Mouse (Mus musculus) midbrain, embryonic 11.5 days (tissue): ENCODE results near the gene Prkce. TPM values are rescaled to one million over a fixed set of nuclear protein-coding genes. Genes with fewer than 3 reads are reported as not detected.

Experiments used
- ATAC-seq: fragments of 200-750 bp; cut with Nextera tagmentation; 2 replicates; pipeline ENCODE4 v1.8.0; 2017; ENCODE audit warnings: moderate TSS enrichment, moderate library complexity; ENCODE audit not compliant: low FRiP score
- DNase-seq: peaks from one replicate; pipeline ENCODE4 v3.0.0; 2015; ENCODE audit warnings: low spot score; ENCODE audit errors: missing footprints
- H3K27ac ChIP-seq: fragments of 300-500 bp; sonication (generic); 2 replicates; pipeline ENCODE4 v1.5.1; 2014; ENCODE audit warnings: low read depth, low read length
- H3K27me3 ChIP-seq: fragments of 300-500 bp; sonication (generic); 2 replicates; pipeline ENCODE4 v1.6.1; 2014; ENCODE audit warnings: mild to moderate bottlenecking, low read length, moderate library complexity, mixed read lengths; ENCODE audit not compliant: control insufficient read depth, insufficient read depth
- H3K36me3 ChIP-seq: fragments of 300-500 bp; sonication (generic); 2 replicates; pipeline ENCODE4 v1.6.1; 2014; ENCODE audit warnings: mild to moderate bottlenecking, low read length, moderate library complexity, mixed read lengths; ENCODE audit not compliant: control insufficient read depth, insufficient read depth
- H3K4me1 ChIP-seq: fragments of 300-500 bp; sonication (generic); 2 replicates; pipeline ENCODE4 v1.6.1; 2014; ENCODE audit warnings: low read length; ENCODE audit not compliant: control insufficient read depth, insufficient read depth
- H3K4me2 ChIP-seq: fragments of 300-500 bp; sonication (generic); 2 replicates; pipeline ENCODE4 v1.6.1; 2014; ENCODE audit warnings: mild to moderate bottlenecking, moderate library complexity
- H3K4me3 ChIP-seq: fragments of 300-500 bp; sonication (generic); 2 replicates; pipeline ENCODE4 v1.5.1; 2014; ENCODE audit warnings: low read depth, low read length
- H3K9ac ChIP-seq: fragments of 300-500 bp; sonication (generic); 2 replicates; pipeline ENCODE4 v1.6.1; 2014; ENCODE audit warnings: low read length
- H3K9me3 ChIP-seq: fragments of 300-500 bp; sonication (generic); 2 replicates; pipeline ENCODE4 v1.6.1; 2016; ENCODE audit warnings: low read length; ENCODE audit not compliant: control insufficient read depth
- WGBS: fragments of 180-500 bp; shearing (Covaris S2); extraction: QIAGEN DNeasy Blood & Tissue Kit; methylation state at CpG from one replicate; pipeline ENCODE4 v1.1.7; 2014; 5-methylcytosine and 5-hydroxymethylcytosine counted together
- polyA plus RNA-seq: library from polyadenylated mRNA; unstranded; fragments of >200 nt; fragmentation: Nextera tagmentation; extraction: Ambion mirVana; gene quantifications from 2 replicates; pipeline ENCODE4 v1.2.1, GENCODE M21; 2014

Prkce gene
- polyA plus RNA-seq, 1 experiment from 2014 or later = 3.5 TPM

DNA sequence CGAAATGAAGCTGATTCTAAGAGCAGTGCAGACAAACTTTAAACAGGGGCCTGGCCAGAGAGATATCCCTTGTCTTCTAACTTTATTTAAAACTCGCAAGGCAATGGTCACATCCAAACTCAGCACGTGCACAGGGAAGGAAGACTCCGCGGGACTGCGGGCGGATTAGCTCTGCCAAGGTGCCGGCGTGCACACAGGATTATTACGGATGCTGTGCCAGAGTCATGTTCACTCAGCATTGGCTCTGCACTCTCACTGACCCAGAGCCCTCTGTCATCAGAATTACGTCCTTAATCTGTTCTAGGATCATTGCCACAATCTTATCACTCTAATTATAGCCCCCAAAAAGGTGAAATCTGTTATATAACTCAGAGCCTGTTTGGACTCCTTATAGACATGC, 353.7 kb downstream of the Prkce start:
- Histone ChIP-seq H3K27me3 (no peaks in the 10 kb centered on the region), H3K4me1 (no peaks in the 10 kb centered on the region), H3K4me3 (no peak overlapping the region), H3K36me3 (no peaks in the 10 kb centered on the region), H3K4me2 (no peak overlapping the region), H3K27ac (no peak overlapping the region), H3K9me3 (no peaks in the 10 kb centered on the region), H3K9ac (no peak overlapping the region)
- no peak for DNase-seq
- ATAC-seq = no peak
- WGBS = 88% methylated on average over 11 of the region's 11 CpGs

DNA sequence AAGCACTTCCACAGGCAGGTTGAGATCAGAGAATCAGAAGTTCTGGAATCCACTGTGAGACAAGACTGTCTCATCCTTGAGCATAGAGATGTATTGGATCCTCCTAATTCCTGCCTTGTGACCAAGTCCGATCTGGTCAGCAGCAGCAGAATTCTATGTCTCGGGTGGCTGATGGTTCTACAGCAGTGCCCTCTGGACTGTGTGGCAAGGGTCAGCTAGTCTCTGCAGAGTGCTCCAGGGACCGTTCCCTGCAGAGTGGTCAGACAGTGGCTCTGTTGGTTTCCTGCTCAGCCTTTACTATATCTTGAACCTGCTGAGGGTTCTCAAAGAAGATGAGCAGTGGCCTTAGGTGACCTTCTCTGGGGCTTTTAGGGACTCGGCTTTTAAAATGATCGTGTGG, 355.1 kb downstream of the Prkce start:
- DNase-seq (no peak), ATAC-seq (no peak)
- Histone ChIP-seq H3K36me3 (no peaks in the 10 kb centered on the region), H3K4me2 (no peak overlapping the region), H3K9ac (no peak overlapping the region), H3K27me3 (no peaks in the 10 kb centered on the region), H3K27ac (no peak overlapping the region), H3K4me3 (no peak overlapping the region), H3K9me3 (no peaks in the 10 kb centered on the region), H3K4me1 (no peaks in the 10 kb centered on the region)
- 92% methylated on average over 5 of the region's 5 CpGs for WGBS

DNA sequence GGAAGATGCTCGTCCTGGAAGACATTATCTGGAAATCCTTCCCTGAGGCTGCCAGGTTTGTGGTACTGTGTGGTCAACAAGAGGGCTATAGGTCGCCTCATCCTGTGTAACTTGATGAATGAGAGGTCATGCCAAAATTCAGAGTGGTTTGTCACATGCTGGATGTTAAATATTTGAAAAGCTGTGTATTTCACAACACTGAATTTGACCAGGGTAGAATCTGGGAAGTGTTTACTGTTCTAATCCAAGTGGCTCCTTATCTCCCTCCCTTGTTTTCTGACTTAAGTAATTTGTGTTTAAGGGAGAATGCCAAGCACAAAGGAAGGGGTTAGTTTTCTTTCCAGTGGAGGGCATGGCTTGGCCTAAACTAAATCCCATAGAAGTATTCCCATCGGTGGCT, 355.8 kb downstream of the Prkce start:
- Histone ChIP-seq H3K27me3 (no peaks in the 10 kb centered on the region), H3K27ac (no peak overlapping the region), H3K4me2 (no peak overlapping the region), H3K9ac (no peak overlapping the region), H3K9me3 (no peaks in the 10 kb centered on the region), H3K4me1 (no peaks in the 10 kb centered on the region), H3K36me3 (no peaks in the 10 kb centered on the region), H3K4me3 (no peak overlapping the region)
- no peak for DNase-seq
- ATAC-seq = no peak
- WGBS = 81% methylated on average over 3 of the region's 3 CpGs

DNA sequence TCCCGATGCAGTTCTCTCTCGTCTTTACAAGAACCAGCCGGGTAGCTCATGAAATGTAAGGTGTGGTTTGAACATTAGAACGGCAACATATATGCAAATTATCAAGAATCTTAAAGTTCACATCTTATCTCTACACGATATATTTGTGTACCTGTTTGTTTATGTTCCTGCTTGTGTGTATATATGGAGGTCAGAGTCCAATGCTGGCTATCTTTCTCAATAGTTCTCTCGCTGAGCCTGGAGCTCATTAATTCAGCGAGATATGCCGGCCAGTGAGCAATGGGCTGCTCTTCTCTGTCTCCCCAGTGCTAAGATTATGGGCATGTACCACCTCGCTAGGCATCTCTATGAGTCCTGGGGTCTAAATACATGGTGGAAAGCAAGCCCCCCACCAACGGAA, 356.3 kb downstream of the Prkce start:
- ATAC-seq (no peak), DNase-seq (no peak)
- Histone ChIP-seq H3K36me3 (no peaks in the 10 kb centered on the region), H3K4me2 (no peak overlapping the region), H3K9me3 (no peaks in the 10 kb centered on the region), H3K4me1 (no peaks in the 10 kb centered on the region), H3K27ac (no peak overlapping the region), H3K9ac (no peak overlapping the region), H3K27me3 (no peaks in the 10 kb centered on the region), H3K4me3 (no peak overlapping the region)
- WGBS = 89% methylated on average over 10 of the region's 10 CpGs

DNA sequence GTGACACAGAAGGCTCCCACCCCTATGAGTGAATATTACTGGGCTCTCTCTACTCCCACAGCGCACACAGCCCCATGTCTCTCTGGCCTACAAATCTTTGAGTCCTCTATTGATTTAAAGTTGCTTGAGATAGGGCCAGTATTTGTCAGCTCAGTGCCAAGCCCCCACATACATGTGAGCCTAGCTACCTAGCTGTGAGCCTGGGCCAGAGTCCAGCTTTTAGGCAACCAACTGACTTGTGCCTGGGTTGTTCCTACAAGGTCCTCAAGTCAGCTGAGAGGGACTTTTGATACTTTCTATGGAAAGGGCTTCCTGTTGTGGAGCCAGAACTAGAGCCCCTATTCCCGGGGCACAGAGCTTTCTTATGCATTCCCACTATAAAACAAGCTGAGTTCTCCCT, 357.5 kb downstream of the Prkce start:
- H3K9me3 ChIP-seq = no peaks in the 10 kb centered on the region

DNA sequence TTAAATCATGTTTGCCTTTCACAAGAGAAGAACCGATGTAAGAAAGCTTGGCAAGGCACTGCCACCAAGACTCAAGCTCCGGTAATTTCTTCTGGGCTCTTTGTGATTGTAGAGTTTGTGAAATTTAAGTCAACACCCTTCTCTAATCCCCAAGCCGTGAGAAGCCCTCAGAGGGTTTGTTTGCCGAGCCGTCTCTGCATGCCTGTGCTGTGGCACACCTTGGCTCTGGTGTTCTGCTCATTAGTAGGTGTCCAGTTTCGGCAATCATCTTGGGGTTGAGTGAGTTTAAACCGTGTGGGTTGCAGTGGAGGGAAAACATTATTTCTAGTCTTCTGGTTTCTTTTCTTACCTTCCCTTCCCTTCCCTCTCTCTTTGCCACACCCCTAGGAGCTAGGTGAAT, 358.4 kb downstream of the Prkce start:
- Histone ChIP-seq H3K4me2 (no peak overlapping the region), H3K9me3 (no peaks in the 10 kb centered on the region), H3K4me3 (no peak overlapping the region), H3K27me3 (no peaks in the 10 kb centered on the region), H3K36me3 (no peaks in the 10 kb centered on the region), H3K9ac (no peak overlapping the region), H3K27ac (no peak overlapping the region), H3K4me1 (no peaks in the 10 kb centered on the region)
- WGBS = 88% methylated on average over 7 of the region's 7 CpGs
- ATAC-seq = no peak
- DNase-seq = no peak

More for the DNA sequence above, 357.5 kb downstream of the Prkce start:
- no peaks in the 10 kb centered on the region for H3K27me3 ChIP-seq
- no peak for ATAC-seq
- 94% methylated on average over 2 of the region's 2 CpGs for WGBS
- no peak for DNase-seq
- no peak overlapping the region for H3K27ac ChIP-seq
- no peak overlapping the region for H3K4me3 ChIP-seq
- H3K9ac ChIP-seq = no peak overlapping the region
- no peaks in the 10 kb centered on the region for H3K36me3 ChIP-seq
- H3K4me2 ChIP-seq = no peak overlapping the region
- no peaks in the 10 kb centered on the region for H3K4me1 ChIP-seq

DNA sequence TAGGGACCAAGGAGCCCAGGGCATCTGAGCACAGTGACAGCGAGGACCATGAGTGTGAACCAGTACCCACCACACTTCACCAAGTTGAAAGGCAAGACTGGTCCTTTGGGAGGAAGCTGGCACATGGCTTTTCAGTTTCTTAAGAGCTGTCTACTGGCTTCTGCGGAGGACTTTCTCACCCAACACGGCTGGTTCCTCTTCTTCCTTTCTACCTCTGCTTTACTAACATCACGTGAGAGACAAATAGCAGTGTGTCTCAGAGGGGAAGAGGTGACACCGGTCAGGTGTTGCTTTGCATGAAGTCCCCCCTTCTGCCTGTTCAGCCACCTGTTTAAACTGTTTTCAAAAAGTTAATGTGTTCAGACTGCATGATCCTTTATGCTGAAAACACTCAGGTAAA, 359.7 kb downstream of the Prkce start:
- H3K9ac ChIP-seq = no peak overlapping the region
- WGBS = 86% methylated on average over 5 of the region's 5 CpGs
- no peak overlapping the region for H3K4me3 ChIP-seq
- ATAC-seq (no peak), DNase-seq (no peak)
- H3K27me3 ChIP-seq = no peaks in the 10 kb centered on the region
- H3K4me2 ChIP-seq = no peak overlapping the region
- H3K36me3 ChIP-seq = no peaks in the 10 kb centered on the region
- no peaks in the 10 kb centered on the region for H3K9me3 ChIP-seq
- no peak overlapping the region for H3K27ac ChIP-seq
- no peaks in the 10 kb centered on the region for H3K4me1 ChIP-seq

DNA sequence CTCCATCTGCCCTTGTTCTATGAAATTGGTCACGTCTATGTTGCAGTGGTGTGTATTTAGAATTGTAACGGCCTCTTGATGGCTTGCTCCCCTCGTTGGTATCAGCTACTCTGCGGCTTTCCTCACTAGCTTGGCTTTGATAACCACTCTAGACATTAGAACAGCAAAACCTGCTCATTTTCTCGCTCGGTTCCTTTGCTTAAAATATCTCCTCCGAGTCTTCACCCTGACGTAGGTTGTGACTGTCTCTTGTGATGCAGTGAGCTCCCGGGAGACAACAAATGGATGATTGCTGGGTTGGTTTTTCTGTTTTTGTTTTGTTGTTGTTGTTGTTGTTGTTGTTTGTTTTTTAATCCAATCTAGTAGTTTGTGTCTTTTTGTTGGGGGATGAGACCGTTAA, 361.4 kb downstream of the Prkce start:
- ATAC-seq = no peak
- 88% methylated on average over 10 of the region's 10 CpGs for WGBS

DNA sequence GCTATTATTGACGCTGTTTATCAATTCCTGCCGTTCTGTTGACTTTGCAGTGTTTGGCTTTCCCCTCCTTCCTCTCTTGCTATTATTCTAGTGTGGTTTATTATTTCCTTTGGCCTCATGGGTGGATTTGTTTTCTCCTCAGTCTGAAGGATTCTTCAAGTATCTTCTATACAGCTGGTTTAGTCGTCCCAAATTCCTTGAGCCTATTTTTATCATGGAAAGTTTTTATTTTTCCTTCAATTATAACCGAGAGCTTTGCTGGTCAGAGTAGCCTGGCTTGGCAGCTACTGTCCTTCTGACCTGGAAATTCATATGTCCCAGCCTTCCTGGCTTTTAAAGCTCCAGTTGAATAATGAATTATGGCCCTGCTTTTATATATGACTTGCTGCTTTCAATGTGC, 361.8 kb downstream of the Prkce start:
- no peak overlapping the region for H3K9ac ChIP-seq
- no peak overlapping the region for H3K4me3 ChIP-seq
- no peak for ATAC-seq
- no peak for DNase-seq
- H3K9me3 ChIP-seq = no peaks in the 10 kb centered on the region
- H3K27me3 ChIP-seq = no peaks in the 10 kb centered on the region
- no peaks in the 10 kb centered on the region for H3K36me3 ChIP-seq
- no peak overlapping the region for H3K27ac ChIP-seq
- no peaks in the 10 kb centered on the region; the same call in 1 of the 2 replicates for H3K4me1 ChIP-seq
- no peak overlapping the region for H3K4me2 ChIP-seq
- WGBS = 79% methylated on average over 4 of the region's 4 CpGs

More for the DNA sequence above, 361.4 kb downstream of the Prkce start:
- Histone ChIP-seq H3K27me3 (no peaks in the 10 kb centered on the region), H3K9ac (no peak overlapping the region), H3K36me3 (no peaks in the 10 kb centered on the region), H3K27ac (no peak overlapping the region), H3K9me3 (no peaks in the 10 kb centered on the region), H3K4me3 (no peak overlapping the region), H3K4me2 (no peak overlapping the region), H3K4me1 (no peaks in the 10 kb centered on the region; the same call in 1 of the 2 replicates)
- no peak for DNase-seq

DNA sequence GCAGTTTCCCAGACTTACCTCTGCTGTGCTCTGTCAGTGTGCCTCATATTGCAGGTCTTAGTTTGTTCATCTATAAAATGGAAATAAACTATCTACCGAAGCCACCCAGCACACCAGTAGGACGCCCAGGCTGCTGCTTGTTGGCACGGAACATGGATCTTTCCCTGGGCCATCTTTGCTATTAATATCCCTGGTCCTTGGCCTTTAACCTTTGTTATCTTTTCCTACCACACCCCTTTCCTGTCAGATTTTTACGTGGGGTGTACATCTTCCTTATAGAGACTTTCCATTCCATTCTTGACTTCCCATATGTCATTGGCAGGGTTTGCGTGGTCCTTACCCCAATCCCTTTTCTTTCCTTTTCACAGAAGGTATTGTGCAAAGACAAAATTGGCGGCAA, 363.6 kb downstream of the Prkce start:
- H3K4me2 ChIP-seq = no peak overlapping the region
- H3K4me3 ChIP-seq = no peak overlapping the region
- no peaks in the 10 kb centered on the region for H3K27me3 ChIP-seq
- no peak overlapping the region for H3K9ac ChIP-seq
- H3K36me3 ChIP-seq = no peaks in the 10 kb centered on the region
- H3K27ac ChIP-seq = no peak overlapping the region
- H3K4me1 ChIP-seq = no peaks in the 10 kb centered on the region; the same call in 1 of the 2 replicates
- no peaks in the 10 kb centered on the region for H3K9me3 ChIP-seq
- ATAC-seq (no peak), DNase-seq (no peak)
- WGBS = 85% methylated on average over 6 of the region's 6 CpGs
